Mouse (Mus musculus) C2C12 (cell line): ENCODE results near the gene Npas2. TPM values are rescaled to one million over a fixed set of nuclear protein-coding genes. Genes with fewer than 3 reads are reported as not detected.

Source experiments
- H3K27me3 ChIP-seq: one replicate; pipeline ENCODE4 v1.6.1; 2011; ENCODE audit not compliant: control insufficient read depth, insufficient read depth, insufficient read length
- H3K36me3 ChIP-seq: one replicate; pipeline ENCODE4 v1.6.1; 2011; ENCODE audit not compliant: control insufficient read depth, insufficient read depth
- H3K4me3 ChIP-seq: one replicate; pipeline ENCODE4 v1.5.1; 2011; ENCODE audit warnings: mild to moderate bottlenecking, control low read depth; ENCODE audit not compliant: poor library complexity, insufficient read depth, severe bottlenecking
- H3K79me2 ChIP-seq: one replicate; pipeline ENCODE4 v1.6.1; 2011; ENCODE audit not compliant: control insufficient read depth, insufficient read depth
- H3K79me3 ChIP-seq: one replicate; pipeline ENCODE4 v1.6.1; 2011; ENCODE audit warnings: low read depth, control low read depth
- H3ac ChIP-seq: one replicate; pipeline ENCODE3; 2011; ENCODE audit warnings: low read depth; ENCODE audit not compliant: control insufficient read depth, insufficient read length
- CEBPB ChIP-seq: IDR thresholded peaks from one replicate; pipeline ENCODE4 v1.6.1; 2011; ENCODE audit warnings: low read depth, mild to moderate bottlenecking, control low read depth, moderate library complexity
- CTCF ChIP-seq: IDR thresholded peaks from one replicate; pipeline ENCODE4 v1.5.1; 2011; ENCODE audit not compliant: control insufficient read depth, insufficient read depth, insufficient read length
- FOSL1 ChIP-seq: IDR thresholded peaks from one replicate; pipeline ENCODE4 v1.8.0; 2011; ENCODE audit warnings: mild to moderate bottlenecking, low read length; ENCODE audit not compliant: poor library complexity, insufficient read depth, severe bottlenecking
- MAX ChIP-seq: IDR thresholded peaks from one replicate; pipeline ENCODE4 v1.6.1; 2011; ENCODE audit warnings: mild to moderate bottlenecking, control low read depth
- MYOD1 ChIP-seq: IDR thresholded peaks from one replicate; pipeline ENCODE4 v1.6.1; 2011; ENCODE audit warnings: low read depth; ENCODE audit not compliant: control insufficient read depth, insufficient read length
- MYOG ChIP-seq: IDR thresholded peaks from one replicate; pipeline ENCODE4 v1.6.1; 2011; ENCODE audit not compliant: control insufficient read depth, insufficient read length; ENCODE audit errors: extremely low read depth
- USF1 ChIP-seq: IDR thresholded peaks from one replicate; pipeline ENCODE4 v1.6.1; 2011; ENCODE audit warnings: low read depth, mild to moderate bottlenecking, control low read depth, moderate library complexity
- polyA plus RNA-seq: library from polyadenylated mRNA; unstranded; fragments of >200 nt; fragmentation: generic; extraction: Trizol; gene quantifications from one replicate; pipeline ENCODE4 v1.2.1, GENCODE M21; 2012; ENCODE audit warnings: missing spikeins

Npas2 gene
- polyA plus RNA-seq, 1 experiment, result not detected

- Histone ChIP-seq H3K79me2 (no peaks in the 10 kb centered on the region), H3ac (no peak overlapping the region), H3K4me3 (no peak overlapping the region), H3K27me3 (no peaks in the 10 kb centered on the region), H3K79me3 (no peaks in the 10 kb centered on the region), H3K36me3 (no peaks in the 10 kb centered on the region)
- no peak for TF ChIP-seq CTCF
- TF ChIP-seq USF1, result no peak
- TF ChIP-seq MYOD1, result no peak
- TF ChIP-seq FOSL1, result no peak
- TF ChIP-seq MAX, result no peak
- no peak for TF ChIP-seq MYOG
- TF ChIP-seq CEBPB, result no peak
Measured at GRCm38 (mm10) chr1:39317935-39318334, 124.4 kb downstream of the Npas2 start.

DNA sequence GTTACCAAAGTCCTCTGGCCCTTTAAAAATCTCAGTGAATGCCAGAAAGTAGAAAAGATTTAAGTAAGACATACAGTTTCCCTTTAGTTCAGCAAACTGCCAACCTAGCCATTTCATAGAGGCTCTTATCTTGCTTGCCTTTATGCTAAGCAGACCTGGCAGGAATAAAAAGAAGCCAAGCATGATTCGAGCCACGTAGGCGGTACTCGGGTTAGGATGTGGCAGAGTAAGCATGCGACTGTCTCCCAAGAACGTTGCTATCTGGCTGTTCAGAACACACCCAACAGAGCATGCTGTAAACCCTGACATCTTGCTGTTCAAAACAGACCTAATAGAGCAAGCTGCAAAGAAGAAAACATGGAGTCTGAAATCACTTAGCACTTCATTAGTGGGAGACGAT lies 125.3 kb downstream of the Npas2 start:
- Histone ChIP-seq H3K4me3 (no peak overlapping the region), H3K79me3 (no peaks in the 10 kb centered on the region), H3K27me3 (no peaks in the 10 kb centered on the region), H3K79me2 (no peaks in the 10 kb centered on the region), H3K36me3 (no peaks in the 10 kb centered on the region), H3ac (no peak overlapping the region)
- TF ChIP-seq USF1 (no peak), FOSL1 (no peak), CEBPB (no peak), MAX (no peak), MYOG (no peak), MYOD1 (no peak), CTCF (no peak)

GRCm38 (mm10) chr1:39321954-39322353 lies 128.4 kb downstream of the Npas2 start:
- Histone ChIP-seq H3ac (no peak overlapping the region), H3K4me3 (no peak overlapping the region), H3K79me2 (no peaks in the 10 kb centered on the region), H3K79me3 (no peaks in the 10 kb centered on the region), H3K27me3 (no peaks in the 10 kb centered on the region), H3K36me3 (no peaks in the 10 kb centered on the region)
- TF ChIP-seq CEBPB (no peak), FOSL1 (no peak), MYOG (no peak), MYOD1 (no peak), CTCF (no peak), MAX (no peak), USF1 (no peak)

DNA sequence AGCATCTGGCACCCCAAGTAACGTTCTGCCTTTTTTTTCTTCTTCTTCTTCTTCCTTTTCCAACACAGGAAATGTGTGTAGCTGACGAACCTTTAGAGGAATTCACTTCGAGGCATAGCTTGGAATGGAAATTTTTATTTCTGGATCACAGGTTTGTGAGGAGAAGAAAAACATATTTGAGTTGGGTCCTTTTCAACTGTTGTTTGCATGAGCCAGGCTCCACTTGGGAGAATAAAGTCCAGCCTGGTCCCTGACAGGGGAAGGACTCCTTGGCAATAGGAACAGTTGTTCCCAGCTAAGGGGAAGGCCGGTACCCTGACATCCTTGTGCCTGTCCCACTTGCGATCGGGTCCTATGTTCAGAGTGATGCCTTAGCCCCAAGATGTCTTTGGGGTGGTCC lies 131.7 kb downstream of the Npas2 start:
- no peaks in the 10 kb centered on the region for H3K36me3 ChIP-seq
- TF ChIP-seq FOSL1, result no peak
- TF ChIP-seq CTCF, result no peak
- TF ChIP-seq MYOD1, result no peak
- no peak for TF ChIP-seq USF1
- TF ChIP-seq MYOG, result no peak
- TF ChIP-seq MAX, result no peak
- no peak for TF ChIP-seq CEBPB
- H3ac ChIP-seq, result no peak overlapping the region
- H3K79me3 ChIP-seq, result no peaks in the 10 kb centered on the region
- H3K27me3 ChIP-seq, result no peaks in the 10 kb centered on the region
- H3K79me2 ChIP-seq, result no peaks in the 10 kb centered on the region
- no peak overlapping the region for H3K4me3 ChIP-seq

DNA sequence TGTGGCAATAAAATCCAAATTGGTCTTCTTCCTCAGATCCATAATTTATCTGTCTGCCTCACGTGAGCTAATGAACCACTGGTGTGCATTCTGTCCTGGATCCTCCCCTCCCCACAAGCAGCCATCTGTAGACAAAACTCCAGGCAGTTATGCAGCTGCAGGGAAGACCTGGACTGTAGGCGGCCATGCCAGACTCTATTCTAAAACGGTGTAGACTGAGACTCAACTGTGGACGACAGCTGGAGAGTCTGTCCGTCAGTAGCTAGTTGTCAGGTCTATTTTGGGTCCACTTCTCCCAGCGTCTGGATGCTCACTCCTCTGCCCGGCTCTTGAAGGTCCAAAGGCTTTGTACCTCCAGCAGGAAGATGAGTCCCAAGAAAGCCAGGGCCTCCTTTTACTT lies 134.0 kb downstream of the Npas2 start:
- no peak overlapping the region for H3ac ChIP-seq
- H3K4me3 ChIP-seq, result no peak overlapping the region
- no peaks in the 10 kb centered on the region for H3K79me3 ChIP-seq
- no peaks in the 10 kb centered on the region for H3K36me3 ChIP-seq
- H3K27me3 ChIP-seq, result no peaks in the 10 kb centered on the region
- TF ChIP-seq FOSL1 (no peak), USF1 (no peak), CEBPB (no peak), MYOD1 (no peak), MAX (no peak), CTCF (no peak), MYOG (no peak)
- no peaks in the 10 kb centered on the region for H3K79me2 ChIP-seq

DNA sequence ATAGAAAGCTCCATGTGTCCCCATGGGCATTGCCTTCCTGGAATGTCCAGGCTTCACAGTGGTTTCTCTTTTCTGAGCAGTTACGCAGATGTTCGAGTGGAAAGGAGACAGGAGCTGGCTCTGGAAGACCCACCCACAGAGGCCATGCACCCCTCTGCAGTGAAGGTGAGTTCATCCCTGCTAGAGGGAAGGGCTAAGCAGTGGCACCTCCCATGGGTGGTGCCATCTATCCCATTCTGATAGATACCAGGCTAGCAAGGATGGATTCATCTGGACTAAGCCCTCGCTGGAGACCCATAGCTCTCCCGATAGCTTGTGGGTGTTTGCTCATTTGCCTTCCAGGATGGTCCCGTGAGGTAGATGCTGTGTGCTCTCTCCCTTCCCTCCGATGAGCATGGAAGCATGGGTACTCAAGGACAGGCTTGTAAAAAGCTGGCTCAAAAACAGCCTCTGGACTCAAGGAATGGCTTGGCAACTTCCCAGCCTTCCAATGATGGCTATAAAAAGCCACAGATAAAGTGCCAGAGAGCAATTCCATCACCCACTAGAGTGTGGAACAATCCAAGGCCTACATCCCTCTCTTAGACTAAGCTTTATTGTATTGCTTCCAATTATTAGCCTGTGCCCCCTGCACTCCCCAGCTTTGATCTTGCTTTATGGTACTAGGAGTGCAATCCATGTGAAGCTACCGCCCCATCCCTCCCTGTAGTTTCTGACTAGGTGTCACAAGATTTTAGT lies 137.5 kb downstream of the Npas2 start:
- Histone ChIP-seq H3K4me3 (no peak overlapping the region), H3K79me2 (no peaks in the 10 kb centered on the region), H3ac (no peak overlapping the region), H3K36me3 (no peaks in the 10 kb centered on the region), H3K27me3 (peaks cover 4% of the 10 kb centered on the region), H3K79me3 (no peaks in the 10 kb centered on the region)
- TF ChIP-seq MYOD1 (no peak), MAX (no peak), MYOG (no peak), CTCF (no peak), FOSL1 (no peak), USF1 (no peak)
